Mouse (Mus musculus) retina, adult 2 months (tissue): Measurements from ENCODE around the gene Fbxw4.
"Not testable (repeated sequence)": the region's sequence is repeated elsewhere in the genome, so short reads cannot be mapped to it uniquely, and the experiment has no call there.

Source experiments
- DNase-seq: peaks from one replicate; pipeline ENCODE4 v3.0.0-alpha.2; 2012; ENCODE audit warnings: low read depth, low spot score

Fbxw4 gene

DNA sequence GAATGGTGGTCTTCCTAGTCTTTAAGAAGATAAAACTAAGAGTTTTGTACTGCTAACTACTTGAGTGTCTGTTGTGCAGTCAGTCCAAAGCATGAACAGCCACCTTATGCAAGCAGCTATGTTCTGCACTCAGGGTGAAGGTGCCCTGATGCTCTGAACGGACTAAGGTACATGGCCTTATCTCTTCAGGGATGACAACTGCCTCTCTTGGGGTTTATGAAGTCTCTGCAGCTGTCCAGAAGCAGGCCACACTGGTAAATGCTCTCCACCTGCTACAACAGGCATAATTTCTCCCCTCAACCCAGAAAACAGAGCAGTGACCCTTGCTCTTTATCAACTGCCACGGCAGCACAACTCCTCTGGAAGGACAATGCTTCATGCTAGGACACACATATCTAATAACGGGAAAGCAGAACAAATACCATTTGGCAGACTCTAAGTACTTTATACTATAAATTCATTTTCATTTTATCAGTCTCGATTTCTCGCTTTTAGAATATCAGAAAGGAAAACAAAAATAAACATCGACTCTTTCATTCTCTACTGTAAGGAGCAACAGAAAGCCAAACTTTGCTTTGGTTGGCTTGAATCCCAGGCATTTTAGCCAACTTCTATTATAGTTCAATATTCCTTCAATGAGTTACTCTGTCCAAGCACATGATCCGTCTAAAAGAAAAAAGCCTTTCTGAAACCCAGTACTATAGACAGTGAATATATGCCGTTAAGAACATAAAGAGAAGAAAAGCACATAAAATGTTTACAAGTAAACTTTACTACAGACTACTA lies 3.1 kb downstream of the Fbxw4 start:
- DNase-seq: no peak

DNA sequence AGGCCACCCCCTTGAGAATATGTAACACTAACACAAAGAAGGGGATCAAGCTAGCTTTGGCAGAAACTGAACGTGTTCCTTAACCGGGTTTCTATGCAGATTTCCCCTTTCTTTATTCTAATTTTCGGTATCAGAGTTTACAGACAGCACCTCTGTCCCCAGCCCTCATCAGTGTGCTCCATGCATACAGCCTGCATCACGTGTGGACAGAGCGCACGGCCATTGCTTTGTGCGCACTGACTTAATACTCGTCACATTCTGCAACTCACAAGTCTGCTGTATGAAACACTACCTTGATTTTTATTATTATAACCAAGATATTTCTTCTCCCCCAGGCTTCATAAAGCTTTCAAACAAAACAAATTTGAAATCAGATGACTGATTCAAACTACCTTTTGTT lies 4.2 kb downstream of the Fbxw4 start:
- no peak for DNase-seq

- DNase-seq: no peak
These were observed 6.1 kb downstream of the Fbxw4 start for GRCm38 (mm10) chr19:45653986-45654385.

DNA sequence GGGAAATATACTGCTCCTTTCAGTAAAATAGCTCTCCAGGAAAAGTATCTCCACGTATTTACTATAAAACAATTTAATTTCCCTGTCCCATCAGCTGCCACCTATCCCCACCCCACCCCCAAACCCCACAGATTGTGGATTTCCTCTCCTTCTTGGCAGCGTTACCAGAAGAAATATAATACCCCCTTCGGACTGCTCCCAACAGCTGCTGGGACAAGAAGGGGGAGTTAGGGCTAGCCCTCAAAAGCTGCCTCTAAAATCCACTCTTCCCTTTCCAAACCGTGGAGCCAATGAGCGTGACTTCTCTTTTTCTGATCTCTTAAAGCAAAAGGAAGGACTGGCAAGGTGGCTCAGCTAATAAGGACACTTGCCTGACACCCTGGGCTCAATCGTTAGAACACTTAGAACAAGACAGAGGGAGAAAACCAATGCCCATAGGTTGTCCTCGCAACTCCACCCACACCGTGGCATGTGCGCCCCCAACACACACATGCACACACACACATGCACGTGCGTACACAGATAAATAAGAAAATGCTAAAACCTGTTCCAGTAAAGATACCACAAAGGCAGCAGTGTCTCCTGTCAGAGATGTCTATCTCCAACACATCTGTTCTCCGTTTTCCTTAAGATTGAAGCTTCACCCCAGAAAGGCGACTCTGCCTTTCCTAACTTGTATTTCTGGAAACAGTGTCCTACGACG lies 7.7 kb downstream of the Fbxw4 start:
- DNase-seq: no peak

- no peak for DNase-seq
These were observed 8.6 kb downstream of the Fbxw4 start for GRCm38 (mm10) chr19:45651524-45651923.

DNA sequence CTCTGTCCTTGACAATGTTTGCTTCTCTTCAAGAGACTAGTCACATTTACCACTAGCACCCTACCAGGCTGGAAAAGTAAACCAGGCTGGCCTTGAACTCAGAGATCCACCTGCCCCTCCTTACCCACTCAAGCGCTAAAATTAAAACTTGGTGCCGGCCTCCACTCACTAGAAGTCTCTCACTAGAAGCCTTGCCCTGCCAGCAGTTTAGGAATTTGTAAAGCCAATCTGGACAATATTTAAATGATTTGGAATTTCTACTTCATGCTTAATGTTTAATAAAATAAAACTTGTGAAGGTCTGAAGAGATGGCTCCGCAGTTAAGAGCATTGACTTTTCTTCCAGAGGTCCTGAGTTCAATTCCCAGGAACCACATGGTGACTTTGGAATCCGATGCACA lies 10.3 kb downstream of the Fbxw4 start:
- DNase-seq: no peak

DNA sequence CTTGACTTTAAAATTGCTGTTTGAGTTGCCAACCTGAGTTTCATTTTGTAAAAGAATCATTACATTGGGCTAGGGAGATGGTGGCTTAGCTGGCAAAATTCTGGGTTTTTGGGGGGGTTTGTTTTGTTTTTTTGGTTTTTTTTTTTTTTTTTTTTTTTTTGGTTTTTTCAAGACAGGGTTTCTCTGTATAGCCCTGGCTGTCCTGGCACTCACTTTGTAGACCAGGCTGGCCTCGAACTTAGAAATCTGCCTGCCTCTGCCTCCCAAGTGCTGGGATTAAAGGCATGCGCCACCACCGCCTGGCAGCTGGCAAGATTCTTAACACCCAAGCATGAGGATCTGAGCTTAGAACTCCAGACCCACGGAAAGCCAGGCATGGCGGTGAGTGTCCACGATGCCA lies 11.6 kb downstream of the Fbxw4 start:
- DNase-seq: not testable (repeated sequence)

DNA sequence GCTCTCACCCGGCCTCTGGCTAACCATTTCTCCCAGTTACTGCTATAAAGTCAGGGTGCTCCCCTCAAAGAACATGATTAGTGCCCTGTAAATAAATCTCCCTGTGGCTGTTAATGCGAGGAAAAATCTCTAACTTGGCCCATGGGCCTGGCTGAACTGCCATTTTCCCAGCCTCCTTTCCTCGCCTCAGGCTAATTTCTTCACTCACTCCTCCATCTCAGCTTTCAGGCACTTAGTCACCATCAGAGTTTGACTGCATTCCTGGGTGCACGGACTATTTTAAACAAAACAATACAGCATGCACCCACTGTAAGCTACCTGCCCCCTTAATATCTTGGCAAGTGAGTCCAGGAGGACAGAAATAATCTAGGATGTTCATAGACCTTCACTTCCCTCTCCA lies 13.2 kb downstream of the Fbxw4 start:
- DNase-seq: no peak

- DNase-seq: no peak
These were observed 19.4 kb downstream of the Fbxw4 start for GRCm38 (mm10) chr19:45640691-45641090.

DNA sequence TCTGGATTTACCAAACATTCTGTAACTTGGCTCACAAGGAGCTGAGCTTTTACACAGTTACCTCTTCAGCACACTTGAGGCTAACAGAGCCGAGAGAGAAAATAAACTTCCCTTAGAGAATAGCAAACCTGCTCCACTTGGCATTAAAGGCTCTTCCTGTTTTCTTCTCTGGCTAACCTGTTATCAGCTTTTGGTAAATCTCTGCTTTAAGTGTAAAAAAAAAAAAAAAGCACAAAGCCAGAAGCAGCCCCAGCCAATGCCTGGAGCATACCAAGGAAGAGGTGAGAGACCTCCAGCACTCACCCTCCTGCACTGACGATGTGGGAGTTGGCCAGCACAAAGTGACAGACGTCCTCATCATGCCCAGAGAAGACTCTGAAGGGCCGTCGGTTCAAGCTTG lies 24.2 kb downstream of the Fbxw4 start:
- no peak for DNase-seq

DNA sequence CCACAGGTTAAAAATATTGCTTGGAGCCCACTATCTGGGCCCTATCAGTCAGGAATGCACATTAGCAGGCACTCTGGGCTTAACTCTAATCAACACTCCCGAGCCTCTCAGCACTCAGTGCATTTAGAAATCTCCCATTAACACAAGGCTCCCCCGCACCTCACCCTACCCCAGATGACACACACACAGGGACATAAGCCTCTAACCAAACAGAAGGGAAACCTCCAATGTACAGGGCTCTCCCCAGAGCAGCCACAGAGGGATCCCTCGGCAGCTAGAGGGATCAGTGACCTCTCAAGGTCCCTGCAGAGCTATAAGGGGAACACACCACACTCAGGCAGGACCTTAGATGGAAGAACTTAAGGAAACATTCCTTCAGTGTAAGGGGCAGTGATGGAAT lies 28.5 kb downstream of the Fbxw4 start:
- DNase-seq: no peak

GRCm38 (mm10) chr19:45630953-45631352 lies 29.2 kb downstream of the Fbxw4 start:
- DNase-seq: no peak

- no peak for DNase-seq
These were observed 30.9 kb downstream of the Fbxw4 start for GRCm38 (mm10) chr19:45629219-45629618.

- DNase-seq: no peak
These were observed 31.5 kb downstream of the Fbxw4 start for GRCm38 (mm10) chr19:45628649-45629048.

DNA sequence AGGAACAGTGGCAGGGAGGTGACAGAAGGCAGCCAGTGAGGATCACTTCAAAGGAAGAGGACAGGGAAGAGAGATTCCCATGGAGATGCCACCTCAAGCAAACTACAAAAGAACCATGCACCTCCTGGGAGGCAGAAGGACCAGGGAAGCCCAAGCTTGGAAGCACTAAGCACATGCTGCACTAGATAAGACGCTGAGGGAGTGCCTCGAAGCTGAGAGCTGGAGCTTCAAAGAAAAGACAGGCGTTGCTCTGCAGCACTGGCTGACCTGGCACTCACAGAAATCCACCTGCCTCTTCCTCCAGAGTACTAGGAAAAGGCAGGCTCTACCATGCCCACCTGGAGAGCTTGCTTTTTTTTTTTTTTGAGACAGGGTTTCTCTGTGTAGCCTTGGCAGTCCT lies 33.1 kb downstream of the Fbxw4 start:
- no peak for DNase-seq

- no peak for DNase-seq
These were observed 36.4 kb downstream of the Fbxw4 start for GRCm38 (mm10) chr19:45623710-45624109.

DNA sequence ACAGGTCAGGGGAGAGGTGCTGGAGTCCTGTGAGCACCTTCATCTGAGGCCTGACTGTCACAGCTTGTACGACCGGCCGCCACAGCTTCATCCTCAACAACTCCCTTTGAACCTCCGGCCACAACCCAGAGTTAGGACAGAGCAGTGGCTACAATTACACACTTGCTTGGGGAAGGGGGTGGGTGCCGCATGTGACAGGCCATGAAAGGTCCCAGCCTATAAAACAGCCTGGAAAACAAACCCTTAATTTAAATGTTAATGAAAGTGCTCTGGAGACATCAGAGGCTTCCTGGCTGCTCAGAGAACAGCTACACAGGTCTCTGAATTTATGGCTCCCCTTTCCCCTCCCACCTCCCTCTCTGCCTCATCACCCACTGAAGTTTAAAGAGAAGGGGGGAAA lies 38.0 kb downstream of the Fbxw4 start:
- DNase-seq: no peak

- DNase-seq: no peak
These were observed 39.1 kb downstream of the Fbxw4 start for GRCm38 (mm10) chr19:45621061-45621460.

- DNase-seq: no peak
These were observed 40.2 kb downstream of the Fbxw4 start for GRCm38 (mm10) chr19:45619744-45620501.

GRCm38 (mm10) chr19:45618184-45618583 lies 41.9 kb downstream of the Fbxw4 start:
- DNase-seq: no peak

DNA sequence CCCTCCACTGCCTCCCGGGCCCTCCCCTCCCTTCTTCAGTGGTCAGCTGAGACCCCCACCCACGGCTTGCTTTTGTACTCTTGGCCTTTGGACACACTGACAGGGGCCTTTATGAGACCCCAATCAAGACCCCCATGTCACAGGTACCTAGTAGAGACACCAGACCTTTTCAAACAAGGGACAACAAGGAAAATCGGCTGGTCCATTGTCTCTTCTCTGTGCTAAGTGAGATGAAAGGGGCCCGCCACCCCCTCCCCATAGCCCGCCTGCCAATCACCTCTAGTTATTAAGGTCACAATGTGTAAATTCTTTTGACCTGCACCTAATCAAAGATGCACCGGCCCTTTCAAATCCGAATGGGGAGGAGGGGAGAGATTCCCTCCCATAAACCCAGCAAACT lies 43.4 kb downstream of the Fbxw4 start:
- no peak for DNase-seq

DNA sequence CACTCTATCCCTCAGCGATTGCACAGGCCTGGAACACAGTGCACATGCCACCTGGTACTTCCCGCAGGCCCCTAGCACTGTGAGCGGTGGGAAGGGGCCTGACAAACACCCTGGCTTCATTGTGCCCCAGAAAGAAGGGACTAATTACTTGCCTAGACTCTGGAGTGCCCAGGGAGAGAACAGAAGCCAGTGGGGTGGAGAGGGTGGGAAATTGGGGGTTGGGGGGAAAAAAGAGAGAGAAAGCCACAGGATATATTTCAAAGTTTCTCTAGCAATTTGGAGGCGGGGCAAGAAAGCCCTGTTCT lies 43.9 kb downstream of the Fbxw4 start:
- no peak for DNase-seq
